Mouse (Mus musculus): ENCODE measurements around the gene Sgo2a.

Gene Sgo2a

DNA sequence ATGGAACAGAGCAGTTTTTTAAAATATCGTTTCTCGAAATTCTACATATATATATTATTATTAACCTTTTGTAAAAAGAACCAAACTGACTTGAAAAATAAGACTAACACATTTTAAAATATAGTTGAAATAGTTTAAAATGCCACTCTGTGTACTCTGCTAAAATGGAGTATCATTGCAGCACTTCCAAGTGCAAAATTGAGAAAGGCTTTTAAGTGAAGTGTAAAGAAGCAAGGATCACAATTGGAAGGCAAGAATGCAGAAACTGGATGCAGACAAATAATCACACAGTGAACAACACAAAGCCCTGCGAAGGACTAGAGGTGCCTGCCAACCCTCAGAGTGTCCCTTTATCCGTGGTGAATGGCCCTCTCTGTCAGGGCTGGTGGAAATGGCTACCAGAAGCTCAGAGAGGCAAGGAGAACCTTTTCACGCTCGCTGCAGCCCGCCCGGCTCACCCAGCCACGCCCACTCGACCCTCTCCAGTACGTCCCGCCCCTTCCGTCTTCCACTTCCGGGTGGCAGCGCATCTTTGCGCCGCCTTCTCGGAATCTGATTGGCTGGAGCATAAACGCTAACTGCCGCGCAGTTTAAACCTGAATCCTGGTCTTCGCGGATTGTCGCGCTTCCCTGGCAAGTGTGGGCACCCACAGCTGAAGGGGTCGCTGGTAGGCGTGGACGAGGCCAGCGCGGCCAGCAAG is at the start of gene Sgo2a:
TSS of gene Sgo2a (plus strand) at position 540 of the 701 bp plus-strand sequence.
- peak; percentile 96 for DNase-seq (ENCODE audit: low read depth, low spot score)
- H3K27me3 ChIP-seq (ENCODE audit: control insufficient read depth, insufficient read depth, low read length, poor library complexity, severe bottlenecking): no peaks in the 10 kb centered on the region
- no peaks in the 10 kb centered on the region for H3K36me3 ChIP-seq (ENCODE audit: control insufficient read depth, insufficient read depth, low read length, poor library complexity, severe bottlenecking)

- H3K27me3 ChIP-seq (ENCODE audit: control insufficient read depth, insufficient read depth, low read length, poor library complexity, severe bottlenecking): no peaks in the 10 kb centered on the region
- no peaks in the 10 kb centered on the region for H3K36me3 ChIP-seq (ENCODE audit: control insufficient read depth, insufficient read depth, low read length, poor library complexity, severe bottlenecking)
- DNase-seq (ENCODE audit: low read depth, low spot score): no peak
Measured at GRCm38 (mm10) chr1:57947552-57948347, 48.0 kb upstream of the Sgo2a start.

DNA sequence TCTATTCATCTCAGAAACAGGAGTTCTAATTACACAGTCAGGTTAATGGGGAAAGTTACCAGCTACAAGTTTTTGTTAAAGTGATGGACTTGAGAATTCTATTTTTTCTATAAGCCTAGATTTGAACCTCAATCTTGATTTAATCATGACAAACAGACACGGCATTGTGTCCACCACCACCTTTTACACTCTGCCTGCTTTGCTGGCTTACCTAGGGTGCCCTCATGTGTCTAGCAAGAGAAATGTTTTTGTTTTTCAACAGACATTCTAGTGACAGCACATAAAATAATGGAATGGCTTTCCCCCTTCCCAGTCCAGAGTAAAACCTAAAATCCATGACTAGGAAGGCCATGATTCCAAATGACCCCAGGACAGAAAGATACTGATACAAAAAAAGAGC is 46.6 kb upstream of the Sgo2a start:
- Histone ChIP-seq H3K27me3 (ENCODE audit: control insufficient read depth, insufficient read depth, low read length, poor library complexity, severe bottlenecking) (no peaks in the 10 kb centered on the region), H3K36me3 (ENCODE audit: control insufficient read depth, insufficient read depth, low read length, poor library complexity, severe bottlenecking) (peaks cover 1% of the 10 kb centered on the region; the same call in 1 of the 2 replicates)
- no peak for DNase-seq (ENCODE audit: low read depth, low spot score)

GRCm38 (mm10) chr1:57949716-57950115 is 46.1 kb upstream of the Sgo2a start:
- peaks cover 1% of the 10 kb centered on the region; the same call in 1 of the 2 replicates for H3K36me3 ChIP-seq (ENCODE audit: control insufficient read depth, insufficient read depth, low read length, poor library complexity, severe bottlenecking)
- no peak for DNase-seq (ENCODE audit: low read depth, low spot score)
- no peaks in the 10 kb centered on the region for H3K27me3 ChIP-seq (ENCODE audit: control insufficient read depth, insufficient read depth, low read length, poor library complexity, severe bottlenecking)

- Histone ChIP-seq H3K36me3 (ENCODE audit: control insufficient read depth, insufficient read depth, low read length, poor library complexity, severe bottlenecking) (peaks cover 1% of the 10 kb centered on the region; the same call in 1 of the 2 replicates), H3K27me3 (ENCODE audit: control insufficient read depth, insufficient read depth, low read length, poor library complexity, severe bottlenecking) (no peaks in the 10 kb centered on the region)
- DNase-seq (ENCODE audit: low read depth, low spot score): no peak
Measured at GRCm38 (mm10) chr1:57952509-57952908, 43.3 kb upstream of the Sgo2a start.

GRCm38 (mm10) chr1:57953586-57954375 is 42.0 kb upstream of the Sgo2a start:
- H3K36me3 ChIP-seq (ENCODE audit: control insufficient read depth, insufficient read depth, low read length, poor library complexity, severe bottlenecking): peaks cover 1% of the 10 kb centered on the region; the same call in 1 of the 2 replicates
- DNase-seq (ENCODE audit: low read depth, low spot score): no peak

GRCm38 (mm10) chr1:57954376-57954765 is 41.4 kb upstream of the Sgo2a start:
- DNase-seq (ENCODE audit: low read depth, low spot score): no peak
- Histone ChIP-seq H3K36me3 (ENCODE audit: control insufficient read depth, insufficient read depth, low read length, poor library complexity, severe bottlenecking) (peaks cover 1% of the 10 kb centered on the region; the same call in 1 of the 2 replicates), H3K27me3 (ENCODE audit: control insufficient read depth, insufficient read depth, low read length, poor library complexity, severe bottlenecking) (no peaks in the 10 kb centered on the region)

More at GRCm38 (mm10) chr1:57953586-57954375, 42.0 kb upstream of the Sgo2a start:
- no peaks in the 10 kb centered on the region for H3K27me3 ChIP-seq (ENCODE audit: control insufficient read depth, insufficient read depth, low read length, poor library complexity, severe bottlenecking)

DNA sequence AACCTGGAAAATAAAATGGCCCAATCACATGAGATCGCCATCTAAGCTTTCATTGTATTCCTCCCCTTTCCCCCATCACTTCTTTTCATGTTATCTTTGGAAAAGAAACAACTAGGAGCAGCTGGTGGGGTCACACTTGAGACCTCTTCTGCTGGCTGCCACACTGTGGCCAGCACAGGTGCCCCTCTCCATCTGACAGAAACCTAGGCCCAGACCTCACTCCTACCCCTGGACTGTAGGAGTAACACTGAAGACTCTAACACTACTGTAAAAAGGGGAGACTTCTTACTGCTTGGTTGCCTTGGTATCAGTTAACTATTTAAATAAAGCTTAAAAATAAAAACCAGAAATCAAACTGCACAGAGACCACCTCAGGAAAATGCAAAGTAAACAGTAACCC is 40.0 kb upstream of the Sgo2a start:
- DNase-seq (ENCODE audit: low read depth, low spot score): no peak
- H3K27me3 ChIP-seq (ENCODE audit: control insufficient read depth, insufficient read depth, low read length, poor library complexity, severe bottlenecking): no peaks in the 10 kb centered on the region
- H3K36me3 ChIP-seq (ENCODE audit: control insufficient read depth, insufficient read depth, low read length, poor library complexity, severe bottlenecking): peaks cover 4% of the 10 kb centered on the region; the same call in 1 of the 2 replicates

GRCm38 (mm10) chr1:57969327-57970271 is 26.2 kb upstream of the Sgo2a start:
- H3K36me3 ChIP-seq (ENCODE audit: control insufficient read depth, insufficient read depth, low read length, poor library complexity, severe bottlenecking): 0 out of 2 replicates have a peak, but pooled peaks cover 2% of the 10 kb centered on the region
- no peaks in the 10 kb centered on the region for H3K27me3 ChIP-seq (ENCODE audit: control insufficient read depth, insufficient read depth, low read length, poor library complexity, severe bottlenecking)
- peak; percentile 91 for DNase-seq (ENCODE audit: low read depth, low spot score)

- Histone ChIP-seq H3K36me3 (ENCODE audit: control insufficient read depth, insufficient read depth, low read length, poor library complexity, severe bottlenecking) (0 out of 2 replicates have a peak, but pooled peaks cover 2% of the 10 kb centered on the region), H3K27me3 (ENCODE audit: control insufficient read depth, insufficient read depth, low read length, poor library complexity, severe bottlenecking) (no peaks in the 10 kb centered on the region)
- no peak for DNase-seq (ENCODE audit: low read depth, low spot score)
Measured at GRCm38 (mm10) chr1:57971588-57971987, 24.2 kb upstream of the Sgo2a start.

DNA sequence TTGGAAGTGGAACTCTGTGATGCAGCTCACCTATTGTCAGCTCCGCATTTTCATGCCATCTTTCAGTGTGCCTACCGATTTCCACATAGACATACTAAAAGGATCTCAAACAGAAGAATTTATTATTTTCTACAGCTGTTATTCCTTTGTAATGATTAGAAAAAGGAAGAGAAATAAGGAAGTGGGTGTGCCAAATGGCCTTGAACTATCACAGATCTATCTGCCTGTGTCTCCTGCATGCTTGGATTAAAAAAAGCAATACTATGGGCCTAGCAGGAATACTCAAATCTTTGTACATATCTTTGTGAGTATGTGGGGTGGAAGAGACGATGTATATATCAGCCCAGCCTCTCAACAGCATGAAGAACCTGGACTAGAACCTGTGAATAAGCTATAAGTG is 18.9 kb upstream of the Sgo2a start:
- H3K27me3 ChIP-seq (ENCODE audit: control insufficient read depth, insufficient read depth, low read length, poor library complexity, severe bottlenecking): no peaks in the 10 kb centered on the region
- DNase-seq (ENCODE audit: low read depth, low spot score): no peak
- no peaks in the 10 kb centered on the region for H3K36me3 ChIP-seq (ENCODE audit: control insufficient read depth, insufficient read depth, low read length, poor library complexity, severe bottlenecking)

DNA sequence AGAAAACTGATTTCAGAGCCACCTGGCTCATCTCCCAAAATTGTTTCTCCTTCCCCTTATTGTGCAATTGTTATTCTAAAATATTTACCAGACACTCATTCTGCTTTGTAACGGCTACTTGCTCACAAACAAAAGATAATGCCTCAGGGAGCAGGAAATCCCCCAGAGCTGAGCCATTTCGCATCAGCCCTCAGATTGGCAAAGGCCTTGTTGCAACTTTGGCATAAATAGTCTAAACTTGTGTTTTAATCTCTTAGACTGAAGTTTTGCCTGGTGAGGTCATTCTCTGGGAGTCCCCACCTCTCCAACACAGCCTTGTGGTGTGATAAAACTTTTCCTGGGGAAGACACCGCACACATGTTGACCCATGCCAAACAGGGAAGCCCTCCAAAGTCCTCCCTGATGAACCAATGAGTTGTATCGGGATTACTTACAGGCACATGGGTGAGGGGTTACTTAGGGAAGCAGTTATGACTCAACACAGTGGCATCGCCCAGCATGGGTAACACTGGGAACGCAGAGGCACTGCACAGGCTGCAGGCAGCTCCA is 6.6 kb upstream of the Sgo2a start:
- DNase-seq (ENCODE audit: low read depth, low spot score): no peak
- H3K36me3 ChIP-seq (ENCODE audit: control insufficient read depth, insufficient read depth, low read length, poor library complexity, severe bottlenecking): no peaks in the 10 kb centered on the region
- H3K27me3 ChIP-seq (ENCODE audit: control insufficient read depth, insufficient read depth, low read length, poor library complexity, severe bottlenecking): no peaks in the 10 kb centered on the region

GRCm38 (mm10) chr1:57991277-57991676 is 4.5 kb upstream of the Sgo2a start:
- Histone ChIP-seq H3K36me3 (ENCODE audit: control insufficient read depth, insufficient read depth, low read length, poor library complexity, severe bottlenecking) (no peaks in the 10 kb centered on the region), H3K27me3 (ENCODE audit: control insufficient read depth, insufficient read depth, low read length, poor library complexity, severe bottlenecking) (no peaks in the 10 kb centered on the region)
- no peak for DNase-seq (ENCODE audit: low read depth, low spot score)
